Mouse (Mus musculus): Measurements from ENCODE around the gene Fam167b. TPM values are rescaled to one million over a fixed set of nuclear protein-coding genes. Genes with fewer than 3 reads are reported as not detected.

Gene Fam167b
- polyA plus RNA-seq, 1 experiment from 2014 or later, result 0.92 TPM

Small RNA genes within 50 kb of the gene (microRNA-seq; reads per million reads assigned to microRNA genes)
- gene Mir8119, result not detected

Other genes starting within 250 kb of the Fam167b start
- 525 and 575 TPM in 2 replicates for gene Rbbp4, start 243.2 kb downstream of the Fam167b start, polyA plus RNA-seq (2016; fragmentation: Nextera tagmentation; extraction: Ambion mirVana)
- gene Zbtb8os, start 242.9 kb downstream of the Fam167b start, polyA plus RNA-seq (2016; fragmentation: Nextera tagmentation; extraction: Ambion mirVana), result 35.2 and 36.2 TPM in 2 replicates
- 10.6 and 10.9 TPM in 2 replicates for gene Zbtb8a, start 200.4 kb downstream of the Fam167b start, polyA plus RNA-seq (2016; fragmentation: Nextera tagmentation; extraction: Ambion mirVana)
- gene Zbtb8b, start 137.7 kb downstream of the Fam167b start, polyA plus RNA-seq (2016; fragmentation: Nextera tagmentation; extraction: Ambion mirVana), result 2.8 and 3.2 TPM in 2 replicates
- gene Bsdc1, start 117.0 kb downstream of the Fam167b start, polyA plus RNA-seq (2016; fragmentation: Nextera tagmentation; extraction: Ambion mirVana), result 27.3 and 29.4 TPM in 2 replicates
- not detected in 2 replicates for gene Tssk3, start 87.5 kb downstream of the Fam167b start, polyA plus RNA-seq (2016; fragmentation: Nextera tagmentation; extraction: Ambion mirVana)
- gene Fam229a, start 87.4 kb downstream of the Fam167b start, polyA plus RNA-seq (2016; fragmentation: Nextera tagmentation; extraction: Ambion mirVana), result not detected in 2 replicates
- gene Marcksl1, start 65.0 kb downstream of the Fam167b start, polyA plus RNA-seq (2016; fragmentation: Nextera tagmentation; extraction: Ambion mirVana), result 1,836 and 1,849 TPM in 2 replicates
- gene Hdac1, start 35.8 kb downstream of the Fam167b start, polyA plus RNA-seq (2016; fragmentation: Nextera tagmentation; extraction: Ambion mirVana), result 207 and 221 TPM in 2 replicates
- gene Lck, start 4.9 kb downstream of the Fam167b start, polyA plus RNA-seq (2016; fragmentation: Nextera tagmentation; extraction: Ambion mirVana), result 9.0 and 9.3 TPM in 2 replicates
- gene Eif3i, start 22.1 kb upstream of the Fam167b start, polyA plus RNA-seq (2016; fragmentation: Nextera tagmentation; extraction: Ambion mirVana), result 204 and 212 TPM in 2 replicates
- 161 and 163 TPM in 2 replicates for gene Tmem234, start 22.1 kb upstream of the Fam167b start, polyA plus RNA-seq (2016; fragmentation: Nextera tagmentation; extraction: Ambion mirVana)
- gene Dcdc2b, start 35.7 kb upstream of the Fam167b start, polyA plus RNA-seq (2016; fragmentation: Nextera tagmentation; extraction: Ambion mirVana), result 2.6 and 2.9 TPM in 2 replicates
- 26.5 and 27.4 TPM in 2 replicates for gene Iqcc, start 40.5 kb upstream of the Fam167b start, polyA plus RNA-seq (2016; fragmentation: Nextera tagmentation; extraction: Ambion mirVana)
- gene Ccdc28b, start 45.4 kb upstream of the Fam167b start, polyA plus RNA-seq (2016; fragmentation: Nextera tagmentation; extraction: Ambion mirVana), result 75.4 and 79.2 TPM in 2 replicates
- gene Txlna, start 62.5 kb upstream of the Fam167b start, polyA plus RNA-seq (2016; fragmentation: Nextera tagmentation; extraction: Ambion mirVana), result 97.1 and 111 TPM in 2 replicates
- 13.6 and 14.9 TPM in 2 replicates for gene Kpna6, start 94.2 kb upstream of the Fam167b start, polyA plus RNA-seq (2016; fragmentation: Nextera tagmentation; extraction: Ambion mirVana)
- gene Tmem39b, start 118.3 kb upstream of the Fam167b start, polyA plus RNA-seq (2016; fragmentation: Nextera tagmentation; extraction: Ambion mirVana), result 18.5 and 21.9 TPM in 2 replicates
- 229 and 231 TPM in 2 replicates for gene Khdrbs1, start 163.8 kb upstream of the Fam167b start, polyA plus RNA-seq (2016; fragmentation: Nextera tagmentation; extraction: Ambion mirVana)
- gene Ptp4a2, start 232.7 kb upstream of the Fam167b start, polyA plus RNA-seq (2016; fragmentation: Nextera tagmentation; extraction: Ambion mirVana), result 375 and 407 TPM in 2 replicates